Mouse (Mus musculus) thymus, adult 2 months (tissue): ENCODE data around the gene Defa25.

Source experiments
- CTCF ChIP-seq: fragments of 200-500 bp; IDR thresholded peaks from 2 replicates; pipeline ENCODE4 v1.5.1; 2012; ENCODE audit warnings: mild to moderate bottlenecking, control low read depth, low read length, moderate library complexity, borderline replicate concordance; ENCODE audit not compliant: control insufficient read depth, poor library complexity, insufficient read depth; ENCODE audit errors: extremely low read depth
- POLR2A ChIP-seq: fragments of 200-500 bp; IDR thresholded peaks from 2 replicates; pipeline ENCODE4 v1.6.1; 2012; ENCODE audit warnings: mild to moderate bottlenecking, low read length, control low read depth, moderate library complexity; ENCODE audit not compliant: control insufficient read depth, poor library complexity, insufficient read depth; ENCODE audit errors: extremely low read depth

DNA sequence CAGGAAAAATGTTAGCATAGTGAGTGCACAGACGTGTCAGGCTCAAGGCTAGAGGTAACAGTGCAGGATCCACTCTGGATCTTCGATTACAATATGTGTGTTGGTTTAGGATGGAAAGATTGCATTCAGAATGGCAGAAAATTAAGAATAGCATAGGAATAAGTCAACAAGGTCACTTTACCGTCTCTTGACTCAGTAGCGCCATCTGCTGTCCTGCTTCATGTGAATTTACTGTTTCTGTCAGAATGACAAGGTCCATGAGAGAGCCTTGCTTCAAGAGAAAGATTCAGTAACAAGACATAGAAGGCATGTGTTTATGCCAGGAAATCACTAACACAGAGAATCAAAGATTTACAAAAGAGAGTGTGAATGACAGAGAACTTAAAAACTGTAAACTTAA lies 8.9 kb downstream of the Defa25 start:
- TF ChIP-seq POLR2A (no peak), CTCF (no peak)
